Mouse (Mus musculus) cortical plate, adult 2 months (tissue): ENCODE measurements around the gene Dgki. TPM values are rescaled to one million over a fixed set of nuclear protein-coding genes. Genes with fewer than 3 reads are reported as not detected.

Experiments used
- H3K27ac ChIP-seq: fragments of 200-500 bp; 2 replicates; pipeline ENCODE4 v1.5.1; 2012; ENCODE audit warnings: low read length, control low read depth, inconsistent platforms; ENCODE audit not compliant: insufficient read depth
- H3K4me1 ChIP-seq: fragments of 200-500 bp; 2 replicates; pipeline ENCODE4 v1.6.1; 2011; ENCODE audit warnings: low read length; ENCODE audit not compliant: control insufficient read depth, insufficient read depth
- H3K4me3 ChIP-seq: fragments of 200-500 bp; 2 replicates; pipeline ENCODE4 v1.5.1; 2011; ENCODE audit warnings: mild to moderate bottlenecking, low read length, control low read depth; ENCODE audit not compliant: insufficient read depth
- CTCF ChIP-seq: fragments of 200-500 bp; IDR thresholded peaks from 2 replicates; pipeline ENCODE4 v1.5.1; 2011; ENCODE audit warnings: mild to moderate bottlenecking, control low read depth, low read length; ENCODE audit not compliant: insufficient read depth; ENCODE audit errors: extremely low read depth
- POLR2A ChIP-seq: fragments of 200-500 bp; IDR thresholded peaks from 2 replicates; pipeline ENCODE4 v1.6.1; 2011; ENCODE audit warnings: mild to moderate bottlenecking, low read length, control low read depth; ENCODE audit not compliant: insufficient read depth; ENCODE audit errors: extremely low read depth
- polyA plus RNA-seq: library from polyadenylated mRNA; depleted of rRNA; stranded (reverse); fragments of >200 nt; gene quantifications from 2 replicates; pipeline ENCODE4 v1.2.3, GENCODE M21; 2012

Gene Dgki
- polyA plus RNA-seq, 1 experiment: 12.9 TPM

DNA sequence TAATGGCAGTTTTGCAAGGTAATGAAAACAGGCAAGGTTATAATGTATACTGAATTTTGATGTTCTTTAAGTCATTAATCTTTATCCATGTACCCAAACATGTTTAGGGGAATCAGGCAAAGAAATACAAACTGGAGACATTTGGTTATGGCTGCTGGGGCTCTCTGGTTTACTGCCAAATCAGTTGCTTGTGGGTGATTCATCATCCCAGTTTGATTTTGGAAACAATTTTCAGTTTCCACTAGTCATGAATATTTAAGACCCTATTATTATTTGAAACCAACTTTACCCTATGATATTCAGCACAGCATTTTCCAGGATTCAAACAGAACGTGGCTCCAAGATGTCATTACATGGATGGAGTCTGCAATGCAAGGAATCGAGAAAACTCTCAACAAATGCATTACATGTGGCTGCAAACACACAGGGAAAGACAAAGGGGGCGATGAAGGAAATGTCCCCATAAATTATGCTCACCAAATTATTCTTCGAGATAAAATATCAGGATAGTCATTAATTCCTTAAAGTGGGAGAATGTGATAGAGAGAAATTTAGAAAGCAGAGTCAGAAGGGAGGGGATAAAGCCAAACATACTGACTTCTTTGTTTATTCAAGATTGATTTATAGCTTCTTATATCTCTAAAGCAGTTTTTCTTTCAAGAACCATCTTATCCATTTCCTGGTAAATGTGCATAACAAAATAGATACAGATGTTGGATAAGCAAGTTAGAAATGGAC, 481.5 kb downstream of the Dgki start:
- TF ChIP-seq POLR2A: no peak
- TF ChIP-seq CTCF: no peak
- Histone ChIP-seq H3K4me1 (no peaks in the 10 kb centered on the region; the same call in 1 of the 2 replicates), H3K4me3 (no peak overlapping the region), H3K27ac (0 out of 2 replicates have a peak overlapping the region, but pooled peaks have one; percentile 69)

DNA sequence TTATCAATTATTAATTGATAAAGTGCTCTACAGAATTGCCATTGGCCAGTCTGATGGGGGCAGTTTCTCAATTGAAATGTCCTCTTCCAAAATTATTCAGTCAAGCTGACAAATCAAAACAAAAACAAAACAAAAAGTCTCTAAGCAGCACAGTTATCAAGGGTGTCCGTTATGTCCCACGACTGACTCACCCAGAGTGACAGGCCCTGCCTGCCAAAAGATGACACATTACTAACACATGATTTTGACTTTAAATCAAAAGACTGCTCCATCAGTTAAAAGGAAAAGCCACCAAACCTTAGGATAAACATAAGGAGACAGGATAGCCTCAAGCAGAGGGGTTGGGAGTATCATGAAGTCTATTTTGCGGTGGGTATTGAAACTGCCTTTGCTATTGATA, 483.3 kb downstream of the Dgki start:
- H3K27ac ChIP-seq: no peak overlapping the region
- H3K4me1 ChIP-seq: no peaks in the 10 kb centered on the region; the same call in 1 of the 2 replicates
- TF ChIP-seq CTCF (no peak), POLR2A (no peak)
- H3K4me3 ChIP-seq: no peak overlapping the region

DNA sequence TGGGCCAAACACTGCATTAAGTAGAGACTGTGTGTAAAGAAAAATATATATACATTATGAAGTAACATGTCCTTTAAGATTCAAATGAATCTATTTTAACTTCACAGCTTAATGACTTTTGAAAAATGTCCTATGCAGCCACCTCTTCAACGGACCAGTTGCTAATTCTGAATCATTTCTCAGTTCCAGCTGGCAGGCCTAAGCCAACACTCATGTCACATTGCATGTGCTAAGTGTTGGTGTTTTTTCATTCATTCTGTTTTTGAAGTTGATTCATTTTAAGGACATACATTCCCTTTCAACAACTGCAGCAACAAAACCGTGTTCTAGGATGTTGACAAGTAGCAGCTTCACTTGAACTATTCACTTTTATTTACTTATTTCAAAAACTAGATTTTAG, 484.0 kb downstream of the Dgki start:
- no peak overlapping the region for H3K4me3 ChIP-seq

DNA sequence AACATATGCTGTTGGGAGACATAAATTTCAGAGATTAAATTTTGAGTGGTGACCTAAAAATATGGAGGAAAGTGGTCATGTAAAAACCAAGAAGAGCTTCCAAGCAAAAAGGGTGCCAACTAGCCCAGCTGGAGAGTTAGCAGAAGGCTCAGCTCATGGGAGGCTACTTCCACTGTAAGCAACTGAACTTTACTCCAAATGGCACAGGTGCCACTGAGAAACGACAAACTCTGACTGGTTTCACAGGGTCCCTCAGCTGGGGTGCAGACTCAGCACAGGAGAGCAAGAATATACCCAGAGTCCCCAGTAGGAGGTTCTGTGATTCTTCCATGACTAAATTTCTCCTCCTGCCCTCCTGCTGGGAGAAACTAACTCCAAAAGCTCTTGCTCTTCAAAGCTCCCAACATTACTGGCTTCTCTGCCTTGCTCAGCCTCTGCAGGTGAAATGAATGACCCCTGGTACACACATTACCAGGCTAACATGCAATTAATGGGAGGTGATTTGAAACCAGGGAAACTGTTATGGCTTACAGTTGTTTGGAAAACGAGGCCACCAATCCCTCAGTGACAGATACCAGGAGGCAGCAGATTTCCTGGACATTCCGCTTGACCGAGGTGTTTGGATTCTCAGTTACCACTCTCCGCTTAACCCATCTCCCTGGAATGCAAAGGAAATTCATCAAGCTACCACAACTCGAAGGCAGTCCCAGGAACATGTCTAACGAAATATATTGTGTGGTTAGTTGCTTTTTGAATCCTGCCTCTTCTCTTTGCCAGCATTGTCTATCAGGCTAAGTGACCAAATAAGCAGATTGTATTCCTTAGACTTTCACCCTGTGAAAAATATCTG, 487.1 kb downstream of the Dgki start:
- no peak for TF ChIP-seq POLR2A
- TF ChIP-seq CTCF: 0 out of 2 replicates have a peak, but pooled peaks have one; percentile 14
- no peak overlapping the region for H3K27ac ChIP-seq
- H3K4me3 ChIP-seq: no peak overlapping the region
- peaks cover 1% of the 10 kb centered on the region; the same call in 1 of the 2 replicates for H3K4me1 ChIP-seq

More for the DNA sequence above, 484.0 kb downstream of the Dgki start:
- Histone ChIP-seq H3K4me1 (no peaks in the 10 kb centered on the region; the same call in 1 of the 2 replicates), H3K27ac (no peak overlapping the region)
- TF ChIP-seq POLR2A: no peak
- no peak for TF ChIP-seq CTCF

DNA sequence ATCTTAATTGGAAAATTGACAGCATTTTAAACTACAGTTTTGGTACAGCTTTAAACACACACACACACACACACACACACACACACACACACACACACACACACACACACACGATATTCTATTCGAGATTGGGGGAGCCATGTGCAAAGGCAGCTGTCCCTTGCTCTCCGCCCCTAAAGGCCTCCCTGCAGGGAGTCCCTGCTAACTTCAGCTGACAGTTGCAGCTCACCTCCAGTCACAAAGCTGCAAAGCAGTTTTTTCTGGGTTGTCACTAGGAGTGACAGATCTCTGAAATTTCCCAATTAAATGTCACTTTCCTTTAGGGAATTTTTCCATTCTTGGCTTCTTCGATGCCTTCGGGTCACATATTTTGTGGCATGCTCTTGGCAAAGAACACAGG, 489.5 kb downstream of the Dgki start:
- TF ChIP-seq CTCF (no peak), POLR2A (no peak)
- Histone ChIP-seq H3K4me3 (peak overlapping the region; percentile 65; the same call in 1 of the 2 replicates), H3K4me1 (peaks cover 2% of the 10 kb centered on the region; the same call in 1 of the 2 replicates), H3K27ac (peak overlapping the region; percentile 67)

DNA sequence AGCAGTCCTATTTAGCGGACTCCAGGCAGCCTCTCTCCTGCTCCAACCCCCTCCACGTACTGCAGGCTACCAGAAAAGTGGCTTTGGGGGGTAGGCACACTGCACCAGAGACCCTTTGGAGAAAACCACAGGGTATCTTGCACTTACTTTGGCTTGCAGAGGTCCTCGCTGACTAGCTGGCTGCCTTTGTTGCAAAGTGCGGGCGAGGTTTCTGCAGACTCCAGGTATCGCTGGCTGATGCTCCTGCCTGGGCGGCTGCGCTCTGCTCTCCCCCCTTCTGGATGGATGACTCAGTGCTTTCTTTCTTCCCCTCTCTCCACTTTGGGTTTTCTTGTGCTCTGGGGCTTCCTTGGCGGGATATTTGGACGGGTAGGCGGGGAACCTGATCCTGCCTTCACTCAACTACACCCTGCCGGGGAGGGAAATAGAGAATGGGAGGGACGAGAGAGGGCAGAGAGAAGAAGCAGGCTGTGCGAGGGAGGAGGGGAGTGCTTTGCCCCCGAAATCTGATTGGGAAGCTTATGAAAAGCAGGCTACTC, 490.2 kb downstream of the Dgki start, which contains the start of gene Ptn:
Gene Ptn, minus strand, starts transcription at position 474 of the 539 bp plus-strand sequence.
- Histone ChIP-seq H3K4me1 (peaks cover 2% of the 10 kb centered on the region; the same call in 1 of the 2 replicates), H3K27ac (peak within 1 kb of the TSS; percentile 67), H3K4me3 (peak within 1 kb of the TSS; percentile 65)
- peak; percentile 89 for TF ChIP-seq POLR2A
- TF ChIP-seq CTCF: no peak

DNA sequence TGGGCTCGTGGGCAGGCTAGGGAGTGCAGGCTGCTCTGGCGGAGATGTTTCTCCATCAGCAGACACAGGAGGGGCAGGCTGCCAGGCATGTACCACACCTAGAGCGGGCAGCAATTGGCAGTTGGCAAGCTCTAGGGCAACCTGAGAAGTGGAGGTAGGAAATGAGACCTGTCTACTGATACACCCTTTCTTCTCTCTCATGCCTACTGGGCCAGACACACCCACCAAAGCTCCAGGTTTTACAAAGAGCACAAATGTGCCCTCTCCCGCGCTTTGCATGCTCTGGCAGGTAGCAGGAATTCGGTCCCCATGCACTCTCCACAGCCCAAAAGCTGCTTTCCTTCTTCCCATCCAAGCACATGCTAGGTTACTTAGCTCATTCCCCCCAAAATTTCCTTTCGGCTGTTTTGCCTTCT, 490.7 kb downstream of the Dgki start:
- TF ChIP-seq POLR2A (no peak), CTCF (no peak)
- H3K4me1 ChIP-seq: peaks cover 2% of the 10 kb centered on the region; the same call in 1 of the 2 replicates
- H3K27ac ChIP-seq: peak overlapping the region; percentile 67
- H3K4me3 ChIP-seq: peak overlapping the region; percentile 65

DNA sequence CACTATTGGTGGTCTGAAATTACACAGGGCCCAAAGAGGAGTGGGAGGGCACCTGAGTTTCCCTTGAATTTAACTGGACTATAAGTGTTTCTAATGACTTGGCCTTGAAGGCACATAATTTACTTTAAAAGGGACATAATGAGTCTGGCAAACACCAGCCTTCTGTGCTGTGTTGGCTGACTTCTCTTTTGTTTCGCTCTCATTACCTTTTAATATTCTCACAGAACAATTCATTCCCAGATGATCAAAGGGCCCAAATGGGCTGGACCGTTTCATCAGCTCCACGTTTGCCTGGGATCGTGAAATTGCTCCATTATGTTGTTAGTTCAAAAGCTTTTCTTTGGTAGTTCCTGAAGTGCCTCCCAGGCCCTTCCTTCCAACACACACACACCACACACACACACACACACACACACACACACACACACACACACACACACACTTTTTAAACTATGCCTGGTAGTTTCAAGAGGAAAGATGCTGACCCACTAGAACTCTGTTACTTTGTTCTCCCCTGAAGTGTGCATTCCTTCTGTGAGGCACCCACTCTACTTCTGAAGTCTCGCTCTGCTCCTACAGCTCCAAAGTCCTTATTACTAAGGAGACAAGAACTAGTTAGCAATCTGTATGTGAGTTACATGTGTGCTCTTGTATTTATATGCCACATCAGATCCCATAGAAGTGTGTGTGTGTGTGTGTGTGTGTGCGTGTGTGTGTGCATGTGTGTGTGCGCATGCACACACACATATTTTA, 491.5 kb downstream of the Dgki start:
- peak overlapping the region; percentile 67; the same call in 1 of the 2 replicates for H3K27ac ChIP-seq
- H3K4me3 ChIP-seq: peak overlapping the region; percentile 65
- H3K4me1 ChIP-seq: peaks cover 2% of the 10 kb centered on the region; the same call in 1 of the 2 replicates
- TF ChIP-seq POLR2A (no peak), CTCF (no peak)
